Mouse (Mus musculus) bone marrow macrophage, adult 2 months (primary cell): ENCODE data around the gene Myadml2.

Experiments used
- CTCF ChIP-seq: IDR thresholded peaks from 2 replicates; pipeline ENCODE4 v1.5.1; 2012; ENCODE audit warnings: low read depth, mild to moderate bottlenecking, low read length, moderate library complexity
- POLR2A ChIP-seq: IDR thresholded peaks from 2 replicates; pipeline ENCODE4 v1.6.1; 2012; ENCODE audit warnings: mild to moderate bottlenecking, low read depth, low read length, borderline replicate concordance

- no peak for TF ChIP-seq CTCF
- no peak for TF ChIP-seq POLR2A
These were observed 47.7 kb upstream of the Myadml2 start for GRCm38 (mm10) chr11:120695641-120696040.
